Mouse (Mus musculus): Measurements from ENCODE around the gene Igtp. TPM values are rescaled to one million over a fixed set of nuclear protein-coding genes. Genes with fewer than 3 reads are reported as not detected.
"Not testable (repeated sequence)": the region's sequence is repeated elsewhere in the genome, so short reads cannot be mapped to it uniquely, and the experiment has no call there.

Igtp gene
- total RNA-seq, 2 experiments from 2014 or later = 3.6 to 3.8 TPM

- no peak for DNase-seq (ENCODE audit: low spot score in 2 of 2)
- intact Hi-C loops (cut with DNase I) = no loop called here
Measured at GRCm38 (mm10) chr11:58211062-58211681, 11.8 kb downstream of the Igtp start.

GRCm38 (mm10) chr11:58211682-58212067 lies 12.3 kb downstream of the Igtp start:
- intact Hi-C loops (cut with DNase I) = no loop called here
- DNase-seq (ENCODE audit: low spot score in 2 of 2) = no peak

DNA sequence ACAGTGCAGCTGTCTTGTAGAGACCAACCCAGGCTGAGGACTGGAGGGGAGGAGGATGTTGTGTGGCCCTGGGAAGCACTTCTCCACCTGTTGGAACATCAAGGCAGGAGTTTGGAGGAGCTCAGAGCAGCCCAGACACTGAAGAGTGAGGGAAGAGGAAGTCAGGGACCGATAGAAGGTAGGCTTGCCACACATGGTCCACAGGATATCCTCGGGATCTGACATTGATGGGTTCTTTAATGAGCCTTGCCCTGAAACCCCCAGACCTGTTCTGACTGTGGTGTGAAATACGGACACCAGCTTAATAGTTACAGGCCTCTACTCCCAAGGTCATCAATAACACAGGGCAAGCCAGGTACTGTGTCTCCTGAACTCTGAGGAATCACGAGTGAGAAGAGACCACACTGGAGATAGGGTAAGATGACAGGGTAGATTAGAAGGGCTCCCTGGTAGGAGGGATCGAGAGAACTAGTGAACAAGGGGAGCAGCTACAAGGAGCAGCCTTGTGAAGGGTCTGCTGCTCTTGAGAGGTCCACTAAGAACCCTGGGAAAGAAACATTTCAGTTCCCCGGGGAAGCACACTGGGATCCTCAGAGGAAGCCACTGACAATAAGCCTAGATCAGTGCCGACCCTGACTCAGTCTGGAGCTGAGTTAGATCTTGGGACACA lies 14.5 kb downstream of the Igtp start:
- intact Hi-C loops (cut with DNase I) = no loop called here

GRCm38 (mm10) chr11:58214391-58215048 lies 15.2 kb downstream of the Igtp start:
- DNase-seq (ENCODE audit: low spot score in 2 of 2) = peak; percentile 29 to 36
- intact Hi-C loops (cut with DNase I) = no loop called here

More for the DNA sequence above, 14.5 kb downstream of the Igtp start:
- no peak for DNase-seq (ENCODE audit: low spot score in 2 of 2)

DNA sequence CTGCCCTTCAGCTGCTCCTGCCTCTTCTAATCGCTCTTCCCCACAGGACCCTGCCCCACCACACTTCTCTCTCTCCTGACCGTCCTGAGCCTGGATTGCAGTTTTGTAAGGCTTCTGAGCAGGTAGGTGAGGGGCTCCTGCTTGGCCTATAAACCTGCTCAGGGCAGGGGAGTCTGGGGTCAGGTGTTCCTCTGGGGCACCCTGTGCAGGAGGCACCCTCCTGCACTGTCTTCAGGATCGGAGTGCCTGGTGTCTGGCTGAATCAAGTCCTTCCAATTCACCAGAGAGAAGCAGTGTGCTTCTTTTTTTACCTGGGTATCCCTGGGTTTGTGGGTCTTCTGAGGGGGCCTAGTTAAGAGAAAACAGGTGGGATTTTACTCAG lies 15.7 kb downstream of the Igtp start:
- intact Hi-C loops (cut with DNase I); DNase-seq (ENCODE audit: low spot score in 2 of 2): not testable (repeated sequence)

DNA sequence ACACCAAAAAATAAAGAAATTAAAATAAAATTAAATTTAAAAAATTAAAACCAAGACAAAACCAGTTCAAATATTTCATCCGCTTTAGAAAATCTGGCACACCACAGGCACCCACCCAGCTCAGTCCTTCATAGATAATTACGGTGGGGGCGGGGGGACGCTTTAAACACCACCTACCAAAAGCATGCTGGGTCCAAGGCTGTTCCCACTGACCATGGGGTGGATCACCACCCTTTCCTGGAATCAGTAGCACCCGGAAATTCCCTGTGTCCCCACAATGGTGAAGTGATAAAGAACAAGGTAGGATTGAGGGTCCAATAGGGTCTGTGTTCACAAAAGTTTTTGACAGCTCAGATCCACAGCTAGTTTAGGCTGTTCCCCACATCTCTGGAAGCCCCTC lies 16.5 kb downstream of the Igtp start:
- intact Hi-C loops (cut with DNase I) = no loop called here
- DNase-seq (ENCODE audit: low spot score in 2 of 2) = no peak

- no peak for DNase-seq (ENCODE audit: low spot score in 2 of 2)
- intact Hi-C loops (cut with DNase I) = no loop called here
Measured at GRCm38 (mm10) chr11:58216823-58217222, 17.5 kb downstream of the Igtp start.

GRCm38 (mm10) chr11:58223751-58224150 lies 24.4 kb downstream of the Igtp start:
- DNase-seq (ENCODE audit: low spot score in 2 of 2) = no peak
- intact Hi-C loops (cut with DNase I) = loop anchor here (2.0 kb wide), 1 partner anchor 45 kb away; no protein-coding TSS in a partner anchor

GRCm38 (mm10) chr11:58224313-58224712 lies 25.0 kb downstream of the Igtp start:
- no peak for DNase-seq (ENCODE audit: low spot score in 2 of 2)
- intact Hi-C loops (cut with DNase I) = loop anchor here (2.0 kb wide), 1 partner anchor 46 kb away; no protein-coding TSS in a partner anchor

GRCm38 (mm10) chr11:58224872-58225271 lies 25.5 kb downstream of the Igtp start:
- not testable (repeated sequence) for DNase-seq (ENCODE audit: low spot score in 2 of 2)
- intact Hi-C loops (cut with DNase I) = loop anchor here (2.0 kb wide), 1 partner anchor 46 kb away; no protein-coding TSS in a partner anchor

DNA sequence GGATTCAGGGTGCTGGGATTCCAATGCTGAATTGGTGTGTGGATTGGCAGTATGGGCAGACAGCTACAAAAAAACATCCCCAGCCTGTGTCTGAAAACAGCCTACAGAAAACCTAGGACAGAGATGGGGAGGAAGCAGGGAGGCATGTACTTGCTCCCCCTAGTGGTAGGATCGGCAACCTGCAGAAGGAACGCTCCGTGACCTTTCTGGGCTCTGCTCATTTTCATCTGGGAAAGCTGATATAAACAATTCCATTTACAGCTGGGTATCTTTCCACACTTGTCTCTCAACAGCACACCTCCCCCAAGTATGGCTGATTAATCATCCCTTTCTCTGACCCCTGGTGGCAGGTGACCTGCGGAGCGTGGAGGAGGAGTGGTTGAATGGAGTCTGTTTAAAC lies 26.3 kb downstream of the Igtp start:
- peak; percentile 36 to 55 for DNase-seq (ENCODE audit: low spot score in 2 of 2)
- intact Hi-C loops (cut with DNase I) = loop anchor here (2.0 kb wide), 1 partner anchor 47 kb away; no protein-coding TSS in a partner anchor

DNA sequence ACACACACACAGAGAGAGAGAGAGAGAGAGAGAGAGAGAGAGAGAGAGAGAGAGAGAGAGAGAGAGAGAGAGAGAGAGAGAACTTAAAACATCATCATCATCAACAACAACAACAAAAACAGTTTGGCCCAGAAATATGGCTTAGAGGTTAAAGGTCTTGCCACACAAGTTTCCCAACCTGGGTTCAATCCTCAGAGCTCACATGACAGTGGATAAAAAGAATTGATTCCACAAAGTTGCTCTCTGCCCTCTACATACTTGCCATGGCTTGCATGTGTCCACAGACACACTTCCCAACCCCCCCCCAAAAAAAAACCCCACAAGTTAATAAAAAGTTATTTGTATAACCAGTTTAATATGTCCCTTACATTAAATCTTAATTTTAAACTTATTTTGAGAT lies 27.1 kb downstream of the Igtp start:
- DNase-seq (ENCODE audit: low spot score in 2 of 2) = no peak
- intact Hi-C loops (cut with DNase I) = no loop called here

GRCm38 (mm10) chr11:58228021-58228420 lies 28.7 kb downstream of the Igtp start:
- intact Hi-C loops (cut with DNase I); DNase-seq (ENCODE audit: low spot score in 2 of 2): not testable (repeated sequence)

DNA sequence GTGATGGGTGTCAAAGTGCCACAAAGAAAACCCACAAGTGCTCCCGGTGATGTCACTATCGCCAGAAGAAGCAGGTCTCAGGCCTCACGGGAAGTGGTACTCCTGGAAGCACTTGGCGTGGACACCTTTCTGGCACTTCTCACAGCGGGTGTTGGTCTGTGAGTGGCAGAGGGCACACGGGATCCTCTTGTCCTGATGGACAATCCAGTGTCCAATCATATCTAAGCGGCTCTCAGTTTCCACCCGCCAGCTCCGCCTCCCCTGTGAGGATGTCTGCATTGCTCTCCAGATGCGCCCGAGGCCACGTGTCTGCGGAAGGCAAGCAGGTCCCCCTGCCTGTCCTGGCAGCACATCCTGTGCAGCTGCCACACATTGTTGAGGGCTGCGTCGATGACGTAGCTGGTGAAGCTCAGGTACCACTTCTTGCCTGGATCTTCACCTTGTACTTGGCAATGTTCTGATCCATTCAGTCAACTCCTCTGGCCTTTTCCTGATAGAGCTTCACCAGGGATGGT lies 31.1 kb downstream of the Igtp start:
- intact Hi-C loops (cut with DNase I) = no loop called here
- no peak for DNase-seq (ENCODE audit: low spot score in 2 of 2)

DNA sequence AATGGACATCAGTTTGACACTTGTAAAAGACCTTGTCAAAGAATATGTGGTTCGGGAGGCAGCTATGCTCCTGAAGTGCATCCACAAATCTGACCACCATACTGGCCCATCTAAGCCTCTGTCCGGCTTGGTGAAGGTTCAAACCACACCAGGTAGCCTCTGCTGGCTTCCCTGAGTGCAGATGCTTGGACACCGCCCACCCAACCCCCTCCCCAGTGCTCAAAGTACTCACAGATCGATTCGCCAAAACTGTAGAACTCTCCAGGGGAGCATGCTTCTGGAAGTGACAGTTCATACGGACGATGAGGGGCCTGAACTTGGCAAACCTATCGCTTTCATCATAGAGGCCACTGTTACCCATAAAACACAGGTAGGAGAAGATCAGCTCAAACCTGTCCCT lies 31.8 kb downstream of the Igtp start:
- no peak for DNase-seq (ENCODE audit: low spot score in 2 of 2)
- intact Hi-C loops (cut with DNase I) = no loop called here

- intact Hi-C loops (cut with DNase I); DNase-seq (ENCODE audit: low spot score in 2 of 2): not testable (repeated sequence)
Measured at GRCm38 (mm10) chr11:58234551-58234950, 35.2 kb downstream of the Igtp start.

- no peak for DNase-seq (ENCODE audit: low spot score in 2 of 2)
Measured at GRCm38 (mm10) chr11:58235152-58235551, 35.8 kb downstream of the Igtp start.

DNA sequence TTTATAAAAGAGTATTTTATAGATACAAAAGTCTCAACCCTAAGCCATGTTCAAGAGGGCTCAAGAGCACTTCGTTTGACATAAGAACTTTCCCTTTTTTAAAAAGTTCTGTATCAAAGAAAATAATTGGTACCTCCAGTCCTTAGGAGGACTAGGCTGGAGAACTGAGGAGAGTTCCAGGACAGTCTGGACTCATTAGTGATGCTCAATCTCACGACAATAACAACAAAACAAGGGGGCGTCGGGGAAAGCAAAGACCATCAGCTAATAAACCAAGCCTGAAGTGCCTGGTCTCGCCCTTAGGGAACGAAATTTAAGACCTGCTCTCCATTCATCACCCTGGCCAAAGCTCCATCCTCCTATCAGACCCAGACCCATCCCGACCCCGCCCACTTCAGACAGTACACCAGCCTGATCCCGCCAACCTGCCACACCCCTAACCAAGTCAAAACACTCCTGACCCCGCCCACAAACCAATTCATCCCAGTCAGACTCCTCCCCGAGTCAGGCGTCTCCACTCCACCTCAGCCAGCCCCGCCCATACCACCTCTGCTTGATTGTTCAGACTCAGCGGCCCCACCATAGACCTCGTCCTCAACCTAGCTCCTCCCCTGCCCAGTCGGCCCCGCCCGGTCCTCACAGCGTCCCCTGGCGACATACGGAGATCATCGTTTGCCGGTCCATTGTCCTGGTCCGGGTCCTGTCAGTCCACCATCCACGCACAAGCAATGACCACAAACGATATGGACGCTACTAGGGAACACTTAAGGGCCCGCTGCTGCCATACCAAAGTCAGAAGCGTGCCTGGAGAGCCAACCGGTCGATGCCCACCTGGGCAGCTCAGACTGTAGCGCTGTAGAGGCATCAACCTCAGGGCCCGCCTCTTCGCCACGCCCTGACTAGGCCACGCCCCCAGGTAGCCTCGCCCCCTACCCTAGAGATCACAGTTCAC lies 39.8 kb downstream of the Igtp start:
- intact Hi-C loops (cut with DNase I) = loop anchor here (5.0 kb wide), 1 partner anchor 53 kb away; no protein-coding TSS in a partner anchor
- no peak for DNase-seq (ENCODE audit: low spot score in 2 of 2)

More at GRCm38 (mm10) chr11:58235152-58235551, 35.8 kb downstream of the Igtp start:
- intact Hi-C loops (cut with DNase I) = loop anchor here (5.0 kb wide), 1 partner anchor 57 kb away; no protein-coding TSS in a partner anchor

GRCm38 (mm10) chr11:58247294-58247693 lies 47.9 kb downstream of the Igtp start:
- no peak for DNase-seq (ENCODE audit: low spot score in 2 of 2)
- intact Hi-C loops (cut with DNase I) = no loop called here
